Mouse (Mus musculus): ENCODE results near the gene Stx18.

Gene Stx18

GRCm38 (mm10) chr5:38038710-38039592 lies at the start of gene Stx18:
Gene Stx18, plus strand, starts transcription at chr5:38038742.
- in situ Hi-C loops (cut with MboI): no loop called here

- in situ Hi-C loops (cut with MboI): no loop called here
Observed at GRCm38 (mm10) chr5:37992346-37992745, 46.2 kb upstream of the Stx18 start.

GRCm38 (mm10) chr5:37998805-37999204 lies 39.7 kb upstream of the Stx18 start:
- in situ Hi-C loops (cut with MboI): no loop called here

GRCm38 (mm10) chr5:38002573-38002972 lies 36.0 kb upstream of the Stx18 start:
- in situ Hi-C loops (cut with MboI): no loop called here

GRCm38 (mm10) chr5:38004746-38005145 lies 33.8 kb upstream of the Stx18 start:
- in situ Hi-C loops (cut with MboI): no loop called here

- in situ Hi-C loops (cut with MboI): no loop called here
Observed at GRCm38 (mm10) chr5:38006415-38007347, 31.9 kb upstream of the Stx18 start.

GRCm38 (mm10) chr5:38009071-38009470 lies 29.5 kb upstream of the Stx18 start:
- in situ Hi-C loops (cut with MboI): no loop called here

- in situ Hi-C loops (cut with MboI): no loop called here
Observed at GRCm38 (mm10) chr5:38014916-38015315, 23.6 kb upstream of the Stx18 start.

GRCm38 (mm10) chr5:38016945-38017344 lies 21.6 kb upstream of the Stx18 start:
- in situ Hi-C loops (cut with MboI): no loop called here

- in situ Hi-C loops (cut with MboI): no loop called here
Observed at GRCm38 (mm10) chr5:38027656-38028055, 10.9 kb upstream of the Stx18 start.

GRCm38 (mm10) chr5:38038274-38038673 lies 268 bp upstream of the Stx18 start:
- in situ Hi-C loops (cut with MboI): no loop called here

GRCm38 (mm10) chr5:38039796-38040195 lies 1.3 kb downstream of the Stx18 start:
- in situ Hi-C loops (cut with MboI): no loop called here

- in situ Hi-C loops (cut with MboI): no loop called here
Observed at GRCm38 (mm10) chr5:38044923-38045322, 6.4 kb downstream of the Stx18 start.

GRCm38 (mm10) chr5:38048177-38048576 lies 9.6 kb downstream of the Stx18 start:
- in situ Hi-C loops (cut with MboI): no loop called here

- in situ Hi-C loops (cut with MboI): no loop called here
Observed at GRCm38 (mm10) chr5:38061051-38061450, 22.5 kb downstream of the Stx18 start.

- in situ Hi-C loops (cut with MboI): no loop called here
Observed at GRCm38 (mm10) chr5:38062709-38063108, 24.2 kb downstream of the Stx18 start.

GRCm38 (mm10) chr5:38063339-38063738 lies 24.8 kb downstream of the Stx18 start:
- in situ Hi-C loops (cut with MboI): no loop called here

GRCm38 (mm10) chr5:38064043-38064575 lies 25.6 kb downstream of the Stx18 start:
- in situ Hi-C loops (cut with MboI): no loop called here

GRCm38 (mm10) chr5:38064701-38065100 lies 26.2 kb downstream of the Stx18 start:
- in situ Hi-C loops (cut with MboI): no loop called here

GRCm38 (mm10) chr5:38065454-38065853 lies 26.9 kb downstream of the Stx18 start:
- in situ Hi-C loops (cut with MboI): no loop called here

GRCm38 (mm10) chr5:38066606-38067005 lies 28.1 kb downstream of the Stx18 start:
- in situ Hi-C loops (cut with MboI): no loop called here

GRCm38 (mm10) chr5:38076326-38076725 lies 37.8 kb downstream of the Stx18 start:
- in situ Hi-C loops (cut with MboI): no loop called here

All from mature B cell (primary cell).